Mouse (Mus musculus) olfactory bulb, adult 2 months (tissue): Measurements from ENCODE around the gene Itgal. TPM values are rescaled to one million over a fixed set of nuclear protein-coding genes. Genes with fewer than 3 reads are reported as not detected.
"Not testable (repeated sequence)": the region's sequence is repeated elsewhere in the genome, so short reads cannot be mapped to it uniquely, and the experiment has no call there.

Source experiments
- H3K27ac ChIP-seq: fragments of 200-500 bp; 2 replicates; pipeline ENCODE4 v1.5.1; 2012; ENCODE audit warnings: low read depth, low read length; ENCODE audit not compliant: insufficient read depth
- H3K4me1 ChIP-seq: fragments of 200-500 bp; 2 replicates; pipeline ENCODE4 v1.6.1; 2012; ENCODE audit warnings: low read length; ENCODE audit not compliant: control insufficient read depth, insufficient read depth
- H3K4me3 ChIP-seq: fragments of 200-500 bp; 2 replicates; pipeline ENCODE4 v1.5.1; 2012; ENCODE audit warnings: mild to moderate bottlenecking, low read depth, low read length, moderate library complexity; ENCODE audit not compliant: insufficient read depth
- CTCF ChIP-seq: fragments of 200-500 bp; IDR thresholded peaks from 2 replicates; pipeline ENCODE4 v1.5.1; 2012; ENCODE audit warnings: low read depth, mild to moderate bottlenecking, low read length, moderate library complexity; ENCODE audit not compliant: insufficient read depth
- POLR2A ChIP-seq: fragments of 200-500 bp; IDR thresholded peaks from 2 replicates; pipeline ENCODE4 v1.6.1; 2012; ENCODE audit warnings: mild to moderate bottlenecking, low read depth, low read length, moderate library complexity; ENCODE audit not compliant: insufficient read depth
- WGBS: fragments of 180-500 bp; shearing (Covaris S2); methylation state at CpG from one replicate; pipeline ENCODE4 v1.1.7; 2018; 5-methylcytosine and 5-hydroxymethylcytosine counted together
- polyA plus RNA-seq: library from polyadenylated mRNA; stranded (reverse); fragments of >200 nt; gene quantifications from 2 replicates; pipeline ENCODE4 v1.2.4, GENCODE M21; 2012; ENCODE audit warnings: low replicate concordance; ENCODE audit not compliant: missing spikeins, insufficient read depth, insufficient read length

Itgal gene
- polyA plus RNA-seq = 156 TPM in 1 of 2 replicates, not detected in the other

DNA sequence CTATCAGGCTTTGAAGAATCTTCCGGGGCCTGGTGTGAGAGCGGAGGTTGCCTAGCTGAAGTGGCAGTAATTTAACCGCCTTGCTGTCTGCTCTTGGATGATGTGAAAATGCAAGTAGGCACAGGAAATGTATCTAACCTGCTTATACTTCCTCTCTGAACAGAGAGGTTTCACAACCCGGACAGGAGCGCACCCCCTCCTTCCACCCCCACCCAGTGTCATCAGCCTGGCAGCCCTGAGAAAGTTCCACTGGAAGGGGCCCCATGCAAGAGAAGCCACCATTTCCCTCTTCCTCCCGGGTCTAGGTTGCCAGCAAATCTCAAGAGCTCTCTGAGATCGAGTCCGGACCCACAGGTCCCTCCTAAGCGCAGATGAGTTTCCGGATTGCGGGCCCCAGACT lies at the start of gene Itgal:
TSS of gene Itgal (plus strand) at position 163 of the 400 bp plus-strand sequence.
- no peak for TF ChIP-seq POLR2A
- TF ChIP-seq CTCF = no peak
- WGBS = 84% methylated on average over 11 of the region's 11 CpGs
- H3K4me1 ChIP-seq = no peaks in the 10 kb centered on the region

DNA sequence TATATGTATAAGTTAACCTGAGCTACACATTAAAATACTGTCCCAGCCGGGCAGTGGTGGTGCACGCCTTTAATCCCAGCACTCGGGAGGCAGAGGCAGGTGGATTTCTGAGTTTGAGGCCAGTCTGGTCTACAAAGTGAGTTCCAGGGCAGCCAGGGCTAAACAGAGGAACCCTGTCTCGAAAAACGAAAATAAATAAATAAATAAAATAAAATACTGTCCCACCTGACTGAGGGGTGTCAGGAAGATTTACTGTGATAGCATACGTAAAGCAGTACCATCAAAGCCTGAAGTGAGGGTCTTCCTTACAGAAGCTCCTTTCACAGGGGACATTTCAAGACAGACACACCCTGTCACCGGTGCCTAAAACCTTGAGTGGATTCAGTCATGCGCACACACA lies 45.5 kb upstream of the Itgal start:
- not testable (repeated sequence) for H3K4me1 ChIP-seq, H3K27ac ChIP-seq, H3K4me3 ChIP-seq
- WGBS = 89% methylated on average over 8 of the region's 8 CpGs

More for the DNA sequence above, at the start of gene Itgal:
- Histone ChIP-seq H3K27ac (no peak within 1 kb of the TSS), H3K4me3 (no peak within 1 kb of the TSS)

DNA sequence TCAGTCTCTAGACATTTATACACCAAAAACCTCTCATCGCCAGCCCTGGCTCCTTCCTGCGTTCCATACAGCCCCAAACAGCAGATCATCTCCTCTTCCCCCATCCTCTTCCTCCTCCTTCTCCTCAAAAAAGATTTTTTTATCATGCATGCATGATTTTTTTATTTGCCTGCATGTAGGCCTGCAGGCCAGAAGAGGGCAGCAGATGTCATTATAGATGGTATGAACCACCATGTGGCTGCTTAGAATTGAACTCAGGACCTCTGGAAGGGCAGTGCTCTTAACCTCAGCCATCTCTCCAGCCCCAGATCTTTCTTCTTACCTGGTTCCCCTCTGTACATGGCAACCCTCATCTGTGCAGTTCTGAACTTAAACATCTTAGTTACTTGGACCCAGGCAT lies 43.6 kb upstream of the Itgal start:
- Histone ChIP-seq H3K27ac (no peak overlapping the region), H3K4me1 (peaks cover 2% of the 10 kb centered on the region; the same call in 1 of the 2 replicates), H3K4me3 (no peak overlapping the region)
- whole genome bisulfite sequencing = 80% methylated on average over 2 of the region's 2 CpGs
- TF ChIP-seq POLR2A = no peak
- TF ChIP-seq CTCF = no peak

DNA sequence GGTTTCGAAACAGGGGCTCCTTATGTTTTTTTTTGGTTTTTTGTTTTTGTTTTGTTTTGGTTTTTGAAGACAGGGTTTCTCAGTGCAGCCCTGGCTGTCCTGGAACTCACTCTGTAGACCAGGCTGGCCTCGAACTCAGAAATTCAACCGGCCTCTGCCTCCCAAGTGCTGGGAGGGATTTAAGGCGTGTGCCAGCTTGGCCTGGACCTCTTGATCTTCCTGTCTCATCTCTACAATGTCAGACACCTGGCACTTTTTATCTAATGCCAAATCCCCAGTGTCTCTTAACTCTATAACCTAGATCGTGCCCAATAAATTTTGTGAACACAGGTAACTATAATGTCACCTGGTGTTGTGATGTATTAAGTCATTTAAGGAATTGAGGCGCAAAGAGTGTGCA lies 42.7 kb upstream of the Itgal start:
- TF ChIP-seq POLR2A (no peak), CTCF (no peak)
- peak overlapping the region; percentile 53 for H3K4me3 ChIP-seq
- WGBS = 79% methylated on average over 6 of the region's 6 CpGs
- H3K27ac ChIP-seq = peak overlapping the region; percentile 62
- peaks cover 2% of the 10 kb centered on the region; the same call in 1 of the 2 replicates for H3K4me1 ChIP-seq

DNA sequence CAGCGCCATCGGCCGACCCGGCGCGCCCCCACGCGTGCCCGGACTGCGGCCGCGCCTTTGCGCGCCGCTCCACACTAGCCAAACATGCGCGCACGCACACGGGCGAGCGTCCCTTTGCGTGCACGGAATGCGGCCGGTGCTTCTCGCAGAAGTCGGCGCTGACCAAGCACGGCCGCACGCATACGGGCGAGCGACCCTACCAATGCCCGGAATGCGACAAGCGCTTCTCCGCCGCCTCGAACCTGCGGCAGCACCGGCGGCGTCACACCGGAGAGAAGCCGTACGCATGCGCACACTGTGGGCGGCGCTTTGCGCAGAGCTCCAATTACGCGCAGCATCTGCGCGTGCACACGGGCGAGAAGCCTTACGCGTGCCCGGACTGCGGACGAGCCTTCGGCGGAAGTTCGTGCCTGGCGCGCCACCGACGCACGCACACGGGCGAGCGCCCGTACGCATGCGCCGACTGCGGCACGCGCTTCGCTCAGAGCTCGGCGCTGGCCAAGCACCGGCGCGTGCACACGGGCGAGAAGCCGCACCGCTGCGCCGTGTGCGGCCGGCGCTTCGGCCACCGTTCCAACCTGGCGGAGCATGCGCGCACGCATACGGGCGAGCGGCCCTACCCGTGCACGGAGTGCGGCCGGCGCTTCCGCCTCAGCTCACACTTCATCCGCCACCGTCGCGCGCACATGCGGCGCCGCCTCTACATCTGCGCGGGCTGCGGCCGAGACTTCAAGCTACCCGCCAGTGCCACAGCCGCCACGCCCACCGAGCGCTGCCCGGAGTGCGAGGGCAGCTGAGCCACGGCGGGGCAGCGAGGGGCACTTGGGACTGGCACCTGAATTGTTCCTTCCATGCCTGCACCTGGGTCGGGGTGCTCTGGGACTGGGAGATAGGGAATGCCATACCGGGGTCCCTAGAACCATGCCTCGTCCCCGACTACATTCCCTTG lies 42.0 kb upstream of the Itgal start:
- TF ChIP-seq POLR2A (peak; percentile 76), CTCF (no peak)
- under 1% methylated on average over 136 of the region's 136 CpGs for WGBS
- H3K4me1 ChIP-seq = peaks cover 2% of the 10 kb centered on the region; the same call in 1 of the 2 replicates
- peak overlapping the region; percentile 75 for H3K27ac ChIP-seq
- peak overlapping the region; percentile 53 for H3K4me3 ChIP-seq

DNA sequence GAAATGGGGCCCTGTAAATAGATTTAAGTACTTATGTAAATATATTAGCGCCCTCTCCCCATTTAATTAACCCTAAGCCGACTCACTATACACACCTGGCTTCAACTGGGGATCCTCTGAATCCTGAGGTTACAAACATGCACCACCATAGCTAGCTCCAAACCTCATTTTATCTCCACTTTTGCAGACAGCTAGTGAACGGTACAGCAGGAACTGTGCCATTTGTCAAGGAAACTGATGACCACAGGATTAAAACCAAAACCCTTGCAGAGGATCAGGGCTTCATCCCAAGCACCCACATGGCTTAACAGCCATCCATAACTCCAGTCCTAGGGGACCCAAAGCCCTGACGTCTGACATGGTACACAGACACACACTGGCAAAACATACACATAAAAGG lies 41.1 kb upstream of the Itgal start:
- no peak overlapping the region for H3K4me3 ChIP-seq
- TF ChIP-seq POLR2A (no peak), CTCF (no peak)
- 26% methylated on average over 4 of the region's 4 CpGs for whole genome bisulfite sequencing
- H3K4me1 ChIP-seq = peaks cover 2% of the 10 kb centered on the region; the same call in 1 of the 2 replicates
- H3K27ac ChIP-seq = no peak overlapping the region

DNA sequence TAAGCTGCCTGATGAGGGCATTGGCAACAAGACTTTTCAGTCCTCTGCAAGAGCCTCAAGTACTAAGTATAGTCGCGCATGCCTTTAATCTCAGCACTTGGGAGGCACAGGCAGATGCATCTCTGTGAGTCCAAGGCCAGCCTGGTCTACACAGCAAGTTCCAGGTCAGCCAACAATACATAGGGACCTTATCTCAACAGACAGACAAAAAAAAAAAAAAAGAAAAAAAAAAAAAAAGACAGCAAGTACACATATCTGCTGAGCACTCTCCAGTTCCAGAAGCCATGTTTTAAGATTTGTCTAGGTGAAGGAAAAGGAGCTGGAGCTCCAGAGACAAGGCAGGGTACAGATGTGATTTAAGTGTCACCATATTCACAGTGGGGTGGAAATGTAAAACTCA lies 40.1 kb upstream of the Itgal start:
- WGBS = 100% methylated on average over 2 of the region's 2 CpGs
- no peak overlapping the region for H3K4me3 ChIP-seq
- no peak overlapping the region for H3K27ac ChIP-seq
- H3K4me1 ChIP-seq = peaks cover 2% of the 10 kb centered on the region; the same call in 1 of the 2 replicates
- no peak for TF ChIP-seq POLR2A
- no peak for TF ChIP-seq CTCF

DNA sequence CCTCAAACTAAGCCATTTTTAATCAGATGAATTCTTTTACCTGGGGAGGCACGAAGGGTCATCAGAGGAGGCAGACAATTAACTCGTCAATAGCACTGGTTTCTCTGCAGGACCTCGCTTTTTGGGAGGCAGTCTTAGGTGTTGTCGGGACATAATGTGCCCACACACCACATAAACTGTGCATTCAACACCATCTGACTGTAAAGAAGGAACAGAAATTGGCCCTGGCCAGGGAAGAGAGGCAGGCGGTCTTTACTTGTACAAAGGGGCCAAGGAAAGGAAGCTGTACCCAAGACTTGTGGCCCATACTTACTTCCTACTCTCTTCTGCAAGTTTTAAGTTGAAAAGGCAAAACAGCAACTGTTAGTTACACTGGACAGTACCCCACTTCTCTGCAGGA lies 39.5 kb upstream of the Itgal start:
- 87% methylated on average over 5 of the region's 5 CpGs for WGBS
- Histone ChIP-seq H3K4me3 (no peak overlapping the region), H3K4me1 (peaks cover 2% of the 10 kb centered on the region; the same call in 1 of the 2 replicates), H3K27ac (no peak overlapping the region)
- TF ChIP-seq POLR2A (no peak), CTCF (no peak)

DNA sequence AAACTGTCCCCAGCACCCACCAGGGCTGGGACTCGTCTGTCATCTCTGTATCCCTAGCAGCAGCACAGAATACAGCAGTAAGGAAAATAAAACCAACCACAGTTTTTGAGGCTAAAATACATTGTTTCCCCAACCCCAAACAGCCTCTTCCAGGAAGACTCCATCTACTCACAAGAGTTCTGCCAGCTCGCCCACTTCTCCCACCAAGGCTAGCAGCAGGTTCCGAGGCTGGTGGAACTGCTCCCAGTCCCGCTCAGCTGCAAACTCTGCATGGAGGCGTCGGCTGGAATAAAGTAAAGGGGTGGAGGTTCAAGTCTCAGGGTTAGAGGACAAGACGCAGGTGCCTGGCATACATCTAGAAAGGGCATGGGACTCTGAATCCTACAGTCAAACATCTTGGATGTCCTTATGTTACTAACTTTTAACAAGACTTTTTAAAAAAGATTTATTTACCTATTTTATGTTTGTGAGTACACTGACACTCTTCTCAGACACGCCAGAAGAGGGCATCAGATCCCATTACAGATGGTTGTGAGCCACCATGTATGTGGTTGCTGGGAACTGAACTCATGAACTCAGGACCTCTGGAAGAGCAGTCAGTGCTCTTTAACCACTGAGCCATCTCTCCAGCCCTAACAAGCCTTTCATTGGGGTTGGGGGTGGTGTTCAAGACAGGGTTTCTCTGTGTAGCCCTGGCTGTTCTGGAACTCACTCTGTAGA lies 36.7 kb upstream of the Itgal start:
- WGBS = 54% methylated on average over 8 of the region's 8 CpGs
- H3K4me1 ChIP-seq = no peaks in the 10 kb centered on the region; the same call in 1 of the 2 replicates
- H3K4me3 ChIP-seq = no peak overlapping the region
- TF ChIP-seq CTCF (no peak), POLR2A (no peak)
- no peak overlapping the region for H3K27ac ChIP-seq
